Mouse (Mus musculus) kidney, adult 2 months (tissue): ENCODE data around the gene B3gnt8. TPM values are rescaled to one million over a fixed set of nuclear protein-coding genes. Genes with fewer than 3 reads are reported as not detected.

ENCODE experiments used
- DNase-seq: peaks from one replicate; pipeline ENCODE4 v3.0.0; 2021
- H3K27ac ChIP-seq: fragments of 200-500 bp; 2 replicates; pipeline ENCODE4 v1.5.1; 2012; ENCODE audit warnings: low read depth, low read length, control low read depth, inconsistent platforms; ENCODE audit not compliant: insufficient read depth
- H3K27me3 ChIP-seq: fragments of 200-500 bp; replicated peaks from 2 replicates; pipeline ENCODE4 v1.6.1; 2012; ENCODE audit warnings: mild to moderate bottlenecking, moderate library complexity, low read length, inconsistent platforms; ENCODE audit not compliant: control insufficient read depth, insufficient read depth
- H3K36me3 ChIP-seq: fragments of 200-500 bp; 2 replicates; pipeline ENCODE4 v1.6.1; 2012; ENCODE audit warnings: mild to moderate bottlenecking, moderate library complexity, low read length, inconsistent platforms; ENCODE audit not compliant: control insufficient read depth, insufficient read depth
- H3K4me1 ChIP-seq: fragments of 200-500 bp; 2 replicates; pipeline ENCODE4 v1.6.1; 2011; ENCODE audit warnings: low read length; ENCODE audit not compliant: control insufficient read depth, insufficient read depth
- H3K4me3 ChIP-seq: fragments of 200-500 bp; 2 replicates; pipeline ENCODE4 v1.5.1; 2011; ENCODE audit warnings: mild to moderate bottlenecking, low read depth, low read length, control low read depth; ENCODE audit not compliant: insufficient read depth
- CTCF ChIP-seq: fragments of 200-500 bp; conservative IDR thresholded peaks from 2 replicates; pipeline ENCODE4 v1.5.1; 2011; ENCODE audit warnings: low read depth, mild to moderate bottlenecking, control low read depth, low read length, moderate library complexity, mixed read lengths; ENCODE audit not compliant: insufficient read depth, insufficient read length
- POLR2A ChIP-seq: fragments of 200-500 bp; IDR thresholded peaks from one replicate; pipeline ENCODE4 v1.6.1; 2011; ENCODE audit warnings: low read depth, low read length, control low read depth
- WGBS: fragments of 180-500 bp; shearing (Covaris S2); methylation state at CpG from one replicate; pipeline ENCODE4 v1.1.7; 2018; 5-methylcytosine and 5-hydroxymethylcytosine counted together
- polyA plus RNA-seq: library from polyadenylated mRNA; depleted of rRNA; stranded (reverse); fragments of >200 nt; gene quantifications from 2 replicates; pipeline ENCODE4 v1.2.3, GENCODE M21; 2012

The B3gnt8 gene
- polyA plus RNA-seq, 1 experiment: 9.6 TPM

- Histone ChIP-seq H3K27ac (peak overlapping the region; percentile 98; the same call in 1 of the 2 replicates), H3K36me3 (no peaks in the 10 kb centered on the region), H3K27me3 (no peaks in the 10 kb centered on the region), H3K4me1 (peaks cover 21% of the 10 kb centered on the region; the same call in 1 of the 2 replicates), H3K4me3 (peak overlapping the region; percentile 53)
- DNase-seq: peak; percentile 49
- 19% methylated on average over 10 of the region's 10 CpGs for WGBS
- no peak for TF ChIP-seq POLR2A
These were observed 31.3 kb downstream of the B3gnt8 start for GRCm38 (mm10) chr7:25657785-25658184.

GRCm38 (mm10) chr7:25658657-25659472, 32.4 kb downstream of the B3gnt8 start, which contains the start of the genes Bckdha and Exosc5:
Gene Bckdha (minus strand): TSS chr7:25658981.
Gene Exosc5 (plus strand): TSS chr7:25659164.
- no peaks in the 10 kb centered on the region for H3K27me3 ChIP-seq
- H3K4me3 ChIP-seq: peak within 1 kb of the TSS; percentile 90
- peaks cover 21% of the 10 kb centered on the region; the same call in 1 of the 2 replicates for H3K4me1 ChIP-seq
- H3K36me3 ChIP-seq: no peaks in the 10 kb centered on the region
- WGBS: under 1% methylated on average over 50 of the region's 50 CpGs
- peak; percentile 100 for DNase-seq
- TF ChIP-seq POLR2A (peak; percentile 73), CTCF (no peak)
- peak within 1 kb of the TSS; percentile 98 for H3K27ac ChIP-seq

- TF ChIP-seq CTCF: no peak
- no peak for TF ChIP-seq POLR2A
- Histone ChIP-seq H3K27me3 (no peaks in the 10 kb centered on the region), H3K36me3 (no peaks in the 10 kb centered on the region), H3K27ac (no peak overlapping the region), H3K4me1 (no peaks in the 10 kb centered on the region), H3K4me3 (no peak overlapping the region)
- 97% methylated on average over 8 of the region's 8 CpGs for WGBS
- no peak for DNase-seq
These were observed 39.9 kb downstream of the B3gnt8 start for GRCm38 (mm10) chr7:25666381-25666780.

DNA sequence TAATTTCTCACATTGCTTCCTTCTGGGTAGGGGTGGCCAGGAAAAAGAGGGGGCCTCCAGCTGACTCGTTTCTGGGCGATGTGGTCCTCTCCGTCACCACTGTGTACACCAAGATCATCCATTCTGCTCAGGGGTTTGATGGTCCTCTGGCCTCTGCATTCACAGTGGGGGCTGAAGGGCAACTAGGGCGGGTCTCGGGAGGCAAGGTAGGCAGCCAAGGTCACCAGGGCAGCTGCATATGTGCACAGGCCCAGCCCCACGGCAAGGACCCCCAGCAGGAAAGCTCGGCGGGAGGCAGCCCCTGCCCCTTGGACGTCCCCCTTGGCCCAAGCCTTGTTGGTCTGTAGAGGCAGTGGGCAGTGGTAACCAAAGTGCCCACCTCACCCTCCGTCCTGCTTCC, 42.7 kb downstream of the B3gnt8 start:
- H3K4me1 ChIP-seq: no peaks in the 10 kb centered on the region
- TF ChIP-seq POLR2A (no peak), CTCF (no peak)
- H3K36me3 ChIP-seq: no peaks in the 10 kb centered on the region
- no peaks in the 10 kb centered on the region for H3K27me3 ChIP-seq
- DNase-seq: no peak
- 87% methylated on average over 10 of the region's 10 CpGs for WGBS
- no peak overlapping the region for H3K27ac ChIP-seq
- no peak overlapping the region for H3K4me3 ChIP-seq

DNA sequence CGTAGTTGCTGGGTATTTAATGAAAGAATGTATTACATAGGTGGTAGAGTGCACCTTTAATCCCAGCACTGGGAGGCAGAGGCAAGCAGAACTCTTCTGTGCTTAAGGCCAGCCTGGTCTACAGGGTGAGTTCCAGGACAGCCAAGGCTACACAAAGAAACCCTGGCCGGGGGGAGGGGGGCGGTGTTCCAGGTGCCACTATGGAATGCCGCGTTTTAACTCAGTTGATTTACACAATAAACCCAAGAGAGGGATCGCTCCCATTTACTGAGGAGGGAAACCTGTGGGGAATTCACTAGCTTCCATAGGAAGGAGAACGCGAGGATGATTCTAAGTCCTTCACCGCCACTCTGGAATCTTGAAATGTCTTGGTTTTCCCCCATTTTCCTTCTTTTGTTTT, 43.2 kb downstream of the B3gnt8 start:
- H3K4me1 ChIP-seq: no peaks in the 10 kb centered on the region
- WGBS: 82% methylated on average over 9 of the region's 9 CpGs
- H3K36me3 ChIP-seq: no peaks in the 10 kb centered on the region

DNA sequence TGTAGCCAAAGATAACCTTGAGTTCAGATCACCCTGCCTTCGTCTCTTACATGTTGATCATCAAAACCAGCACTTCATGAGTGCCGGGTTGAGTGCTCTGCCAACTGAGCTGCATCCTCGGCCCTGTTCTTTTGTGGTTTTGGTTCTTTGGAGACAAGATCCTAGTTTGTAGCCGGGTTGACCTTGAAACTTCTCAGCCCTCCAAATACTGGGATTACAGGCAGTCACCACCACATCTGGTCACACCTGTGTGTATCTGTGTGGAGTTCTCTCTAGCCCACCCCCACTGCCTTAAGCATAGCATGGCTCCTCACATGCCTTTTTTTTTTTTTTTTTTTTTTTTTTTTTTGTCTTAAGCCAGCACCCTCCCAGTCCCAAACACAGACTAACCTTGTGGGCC, 43.6 kb downstream of the B3gnt8 start:
- H3K27me3 ChIP-seq: 0 out of 2 replicates have a peak, but pooled peaks cover 2% of the 10 kb centered on the region
- no peak overlapping the region for H3K27ac ChIP-seq
- H3K36me3 ChIP-seq: no peaks in the 10 kb centered on the region
- no peaks in the 10 kb centered on the region for H3K4me1 ChIP-seq
- 95% methylated on average over 4 of the region's 4 CpGs for WGBS
- no peak for DNase-seq
- H3K4me3 ChIP-seq: no peak overlapping the region
- TF ChIP-seq POLR2A: no peak
- TF ChIP-seq CTCF: no peak

More for the DNA sequence above, 43.2 kb downstream of the B3gnt8 start:
- H3K4me3 ChIP-seq: no peak overlapping the region
- TF ChIP-seq POLR2A (no peak), CTCF (no peak)
- no peak for DNase-seq
- H3K27me3 ChIP-seq: no peaks in the 10 kb centered on the region
- no peak overlapping the region for H3K27ac ChIP-seq

GRCm38 (mm10) chr7:25671686-25672085, 45.2 kb downstream of the B3gnt8 start:
- Histone ChIP-seq H3K36me3 (no peaks in the 10 kb centered on the region), H3K4me1 (no peaks in the 10 kb centered on the region), H3K27ac (no peak overlapping the region), H3K4me3 (no peak overlapping the region), H3K27me3 (0 out of 2 replicates have a peak, but pooled peaks cover 2% of the 10 kb centered on the region)
- TF ChIP-seq CTCF (no peak), POLR2A (no peak)
- whole genome bisulfite sequencing: 84% methylated on average over 2 of the region's 2 CpGs
- no peak for DNase-seq
